Comparison of ENCODE assay signal across 24 mouse cellular contexts in genomic region chr13:51309446-51309845, GRCm38 (mm10).
DNase-seq lines count a peak whose midpoint lies in the region; ATAC-seq and TF ChIP-seq lines count a peak whose summit lies in the region.
"Had no signal": no experiment of that assay in that cellular context is flagged by ENCODE, and none has a peak within 500 bp of the region (broad histone marks: within the 10 kb centered on the region; RNA-seq: fewer than 3 reads in every experiment).

No protein-coding gene starts in this region.

- no peak for TF ChIP-seq CTCF in hindbrain, postnatal 0 days (IDR thresholded peaks at IDR 0.05; ENCODE audit: low read depth)

- H3K4me2 ChIP-seq in hindbrain, postnatal 0 days (ENCODE audit: low read depth, low read length): no peak overlapping the region
- H3K4me2 ChIP-seq in liver, embryonic 12.5 days: no peak overlapping the region
- H3K4me2 ChIP-seq: heart, embryonic 11.5 days; hindbrain, embryonic 13.5 days had no signal

- DNase-seq in hindbrain, embryonic 10.5 days (ENCODE audit: low spot score): no peak
- DNase-seq in hindbrain, postnatal 0 days (ENCODE audit: low spot score): no peak
- DNase-seq in NIH3T3 (ENCODE audit: low read depth): peak; percentile 67
- DNase-seq in limb, embryonic 10.5 days (ENCODE audit: low spot score): no peak
- no peak for DNase-seq in spleen, adult 12 weeks (ENCODE audit: low spot score)
- DNase-seq in spleen, postnatal 36 days (ENCODE audit: low spot score in 2 of 2): no peak
- DNase-seq: adrenal gland, adult 2 months; adrenal gland, postnatal 14 days; cerebellum, adult 11 months; cerebellum, adult 2 months; cerebellum, adult 9-11 months; cerebellum, postnatal 36 days; embryo, embryonic 11 days; forebrain, postnatal 0 days; gastrocnemius, adult 2 months; gastrocnemius, postnatal 14 days; heart, adult 2 months had no signal

- no peaks in the 10 kb centered on the region for H3K36me3 ChIP-seq in hindbrain, embryonic 10.5 days
- H3K36me3 ChIP-seq in hindbrain, postnatal 0 days (ENCODE audit: insufficient read depth, low read length): no peaks in the 10 kb centered on the region
- no peaks in the 10 kb centered on the region for H3K36me3 ChIP-seq in limb, embryonic 10.5 days
- H3K36me3 ChIP-seq in liver, embryonic 12.5 days: no peaks in the 10 kb centered on the region
- H3K36me3 ChIP-seq: hindbrain, embryonic 13.5 days had no signal

- no peak overlapping the region for H3K9ac ChIP-seq in hindbrain, postnatal 0 days (replicated peaks; ENCODE audit: low read length)
- no peak overlapping the region for H3K9ac ChIP-seq in liver, embryonic 12.5 days
- H3K9ac ChIP-seq: forebrain, postnatal 0 days; hindbrain, embryonic 13.5 days had no signal

- peaks cover 62% of the 10 kb centered on the region for H3K4me1 ChIP-seq in hindbrain, embryonic 10.5 days (replicated peaks)
- H3K4me1 ChIP-seq in hindbrain, postnatal 0 days (ENCODE audit: insufficient read depth, low read length): peaks cover 8% of the 10 kb centered on the region; the same call in 1 of the 2 replicates
- H3K4me1 ChIP-seq in limb, embryonic 10.5 days: peaks cover 53% of the 10 kb centered on the region
- no peaks in the 10 kb centered on the region for H3K4me1 ChIP-seq in liver, embryonic 12.5 days

- H3K9me3 ChIP-seq in hindbrain, embryonic 10.5 days: no peaks in the 10 kb centered on the region
- no peaks in the 10 kb centered on the region for H3K9me3 ChIP-seq in hindbrain, postnatal 0 days (ENCODE audit: low read length)
- H3K9me3 ChIP-seq in limb, embryonic 10.5 days (replicated peaks): no peaks in the 10 kb centered on the region
- no peaks in the 10 kb centered on the region for H3K9me3 ChIP-seq in liver, embryonic 12.5 days (replicated peaks)
- H3K9me3 ChIP-seq: hindbrain, embryonic 13.5 days had no signal

- no peak overlapping the region for H3K4me3 ChIP-seq in hindbrain, embryonic 10.5 days
- no peak overlapping the region for H3K4me3 ChIP-seq in hindbrain, postnatal 0 days (ENCODE audit: low read length)
- H3K4me3 ChIP-seq in limb, embryonic 10.5 days: no peak overlapping the region
- no peak overlapping the region for H3K4me3 ChIP-seq in liver, embryonic 12.5 days
- H3K4me3 ChIP-seq: gastrocnemius, adult 2 months; heart, adult 2 months; hindbrain, embryonic 13.5 days had no signal

- no peaks in the 10 kb centered on the region for H3K27me3 ChIP-seq in hindbrain, embryonic 10.5 days (ENCODE audit: insufficient read depth, poor library complexity, severe bottlenecking)
- no peaks in the 10 kb centered on the region for H3K27me3 ChIP-seq in hindbrain, postnatal 0 days (ENCODE audit: insufficient read depth, low read length)
- H3K27me3 ChIP-seq in limb, embryonic 10.5 days (ENCODE audit: low read depth, poor library complexity, severe bottlenecking): no peaks in the 10 kb centered on the region
- no peaks in the 10 kb centered on the region for H3K27me3 ChIP-seq in liver, embryonic 12.5 days (replicated peaks)
- H3K27me3 ChIP-seq: hindbrain, embryonic 13.5 days had no signal

- no peak for ATAC-seq in hindbrain, postnatal 0 days
- no peak for ATAC-seq in liver, embryonic 12.5 days
- ATAC-seq: forebrain, embryonic 14.5 days; forebrain, postnatal 0 days; hindbrain, embryonic 16.5 days; inflammation-experienced regulatory T-cells, adult 6 months; intestine, embryonic 16.5 days had no signal

- H3K27ac ChIP-seq in hindbrain, embryonic 10.5 days: peak overlapping the region; percentile 56; the same call in 1 of the 2 replicates
- H3K27ac ChIP-seq in hindbrain, postnatal 0 days: no peak overlapping the region
- peak overlapping the region; percentile 64 for H3K27ac ChIP-seq in limb, embryonic 10.5 days
- no peak overlapping the region for H3K27ac ChIP-seq in liver, embryonic 12.5 days
- H3K27ac ChIP-seq: gastrocnemius, adult 2 months; heart, adult 2 months; hindbrain, embryonic 13.5 days had no signal

Comparison
In these comparisons a context has a peak if more than half of its experiments do, and no peak if none do; other contexts are left out.
1. H3K27ac ChIP-seq: peak in hindbrain, embryonic 10.5 days (single experiment) and limb, embryonic 10.5 days (single experiment); none in hindbrain, postnatal 0 days (single experiment) and liver, embryonic 12.5 days (single experiment).